Mouse (Mus musculus) midbrain, embryonic 15.5 days (tissue): ENCODE results near the gene Mtf1. TPM values are rescaled to one million over a fixed set of nuclear protein-coding genes. Genes with fewer than 3 reads are reported as not detected.
A peak's percentile ranks its signal among the peaks of the same experiment; 100 is the strongest.

Source experiments
- ATAC-seq: fragments of 200-750 bp; cut with Nextera tagmentation; replicated peaks from 2 replicates; pipeline ENCODE4 v1.8.0; 2017; ENCODE audit warnings: moderate TSS enrichment
- H3K27ac ChIP-seq: fragments of 300-500 bp; sonication (generic); 2 replicates; pipeline ENCODE4 v1.5.1; 2015; ENCODE audit warnings: mild to moderate bottlenecking, inconsistent platforms
- H3K27me3 ChIP-seq: fragments of 300-500 bp; sonication (generic); replicated peaks from 2 replicates; pipeline ENCODE4 v1.6.1; 2015; ENCODE audit warnings: inconsistent platforms
- H3K36me3 ChIP-seq: fragments of 300-500 bp; sonication (generic); replicated peaks from 2 replicates; pipeline ENCODE4 v1.6.1; 2015; ENCODE audit warnings: inconsistent platforms
- H3K4me1 ChIP-seq: fragments of 300-500 bp; sonication (generic); 2 replicates; pipeline ENCODE4 v1.6.1; 2015; ENCODE audit warnings: inconsistent platforms
- H3K4me2 ChIP-seq: fragments of 300-500 bp; sonication (generic); 2 replicates; pipeline ENCODE4 v1.6.1; 2015; ENCODE audit warnings: inconsistent platforms, mild to moderate bottlenecking, moderate library complexity
- H3K4me3 ChIP-seq: fragments of 300-500 bp; sonication (generic); 2 replicates; pipeline ENCODE4 v1.5.1; 2015; ENCODE audit warnings: mild to moderate bottlenecking, inconsistent platforms
- H3K9ac ChIP-seq: fragments of 300-500 bp; sonication (generic); 2 replicates; pipeline ENCODE4 v1.6.1; 2015; ENCODE audit warnings: mild to moderate bottlenecking, inconsistent platforms
- H3K9me3 ChIP-seq: fragments of 300-500 bp; sonication (generic); 2 replicates; pipeline ENCODE4 v1.6.1; 2016; ENCODE audit warnings: inconsistent platforms
- WGBS: fragments of 180-500 bp; shearing (Covaris S2); methylation state at CpG from one replicate; pipeline ENCODE4 v1.1.7; 2015; ENCODE audit warnings: mixed read lengths; 5-methylcytosine and 5-hydroxymethylcytosine counted together
- polyA plus RNA-seq: library from polyadenylated mRNA; unstranded; fragments of >200 nt; fragmentation: Nextera tagmentation; extraction: Ambion mirVana; gene quantifications from 2 replicates; pipeline ENCODE4 v1.2.1, GENCODE M21; 2015

The Mtf1 gene
- 13.7 and 16.0 TPM in 2 replicates for polyA plus RNA-seq

DNA sequence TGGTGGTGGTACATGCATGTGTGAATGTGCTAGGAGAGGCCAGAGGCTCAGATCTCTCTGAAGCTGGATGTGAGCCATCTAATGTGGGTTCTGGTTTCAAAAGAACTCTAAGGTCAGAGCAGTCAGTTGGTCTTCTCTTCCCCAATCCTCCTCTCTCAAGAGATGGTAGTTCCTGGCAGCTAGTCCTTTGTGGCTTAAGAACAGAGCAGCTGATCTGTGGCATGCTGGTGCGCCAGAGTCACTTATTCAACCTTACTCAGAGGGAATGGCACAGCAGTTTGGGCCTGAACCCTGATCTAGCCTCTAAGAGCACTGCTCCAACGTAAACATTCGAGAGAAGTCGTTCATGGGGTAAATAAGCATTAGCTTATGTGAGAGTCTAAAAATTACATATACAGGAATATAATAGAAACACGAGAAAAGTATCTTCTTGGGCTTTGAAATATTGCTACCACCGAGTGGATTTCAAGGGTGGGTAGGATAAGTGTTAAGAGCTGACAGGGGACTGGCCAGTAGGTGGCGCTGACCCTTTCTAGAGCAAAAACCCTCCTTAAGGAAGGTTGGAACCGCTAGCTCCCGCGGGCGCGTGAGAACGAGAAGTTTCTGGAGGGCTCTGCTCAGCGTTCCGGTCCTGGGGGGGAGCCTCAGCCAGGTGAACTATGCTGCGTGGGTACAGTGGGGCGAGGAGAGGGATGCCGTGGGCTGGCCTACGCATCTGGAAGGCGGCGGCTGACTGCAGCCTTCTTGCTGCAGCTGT lies at the start of gene Mtf1:
Gene Mtf1 (plus strand): TSS at position 553 of the 757 bp plus-strand sequence.
- Histone ChIP-seq H3K36me3 (peaks cover 21% of the 10 kb centered on the region), H3K4me3 (peak within 1 kb of the TSS; percentile 98), H3K4me2 (peak within 1 kb of the TSS; percentile 90), H3K27me3 (no peaks in the 10 kb centered on the region), H3K9me3 (no peaks in the 10 kb centered on the region), H3K4me1 (peaks cover 16% of the 10 kb centered on the region), H3K27ac (peak within 1 kb of the TSS; percentile 96), H3K9ac (peak within 1 kb of the TSS; percentile 95)
- peak; percentile 83 for ATAC-seq
- WGBS: 3% methylated on average over 21 of the region's 21 CpGs

GRCm38 (mm10) chr4:124752281-124753199 lies 49.4 kb upstream of the Mtf1 start:
- Histone ChIP-seq H3K9ac (peak overlapping the region; percentile 64), H3K4me3 (peak overlapping the region; percentile 78), H3K9me3 (no peaks in the 10 kb centered on the region), H3K4me1 (peaks cover 16% of the 10 kb centered on the region), H3K36me3 (0 out of 2 replicates have a peak, but pooled peaks cover 1% of the 10 kb centered on the region), H3K27me3 (no peaks in the 10 kb centered on the region), H3K27ac (no peak overlapping the region), H3K4me2 (peak overlapping the region; percentile 95)
- 17% methylated on average over 15 of the region's 15 CpGs for WGBS
- no peak for ATAC-seq

- H3K4me2 ChIP-seq: no peak overlapping the region
- WGBS: 65% methylated on average over 7 of the region's 7 CpGs
- no peaks in the 10 kb centered on the region for H3K27me3 ChIP-seq
- H3K27ac ChIP-seq: no peak overlapping the region
- H3K4me3 ChIP-seq: no peak overlapping the region
- peaks cover 16% of the 10 kb centered on the region for H3K4me1 ChIP-seq
- no peaks in the 10 kb centered on the region for H3K9me3 ChIP-seq
- H3K9ac ChIP-seq: no peak overlapping the region
- no peak for ATAC-seq
- H3K36me3 ChIP-seq: no peaks in the 10 kb centered on the region; the same call in 1 of the 2 replicates
Measured at GRCm38 (mm10) chr4:124755526-124755925, 46.4 kb upstream of the Mtf1 start.

- Histone ChIP-seq H3K9me3 (no peaks in the 10 kb centered on the region), H3K9ac (no peak overlapping the region), H3K4me3 (no peak overlapping the region), H3K36me3 (no peaks in the 10 kb centered on the region; the same call in 1 of the 2 replicates), H3K27ac (no peak overlapping the region), H3K4me1 (no peaks in the 10 kb centered on the region), H3K4me2 (no peak overlapping the region), H3K27me3 (no peaks in the 10 kb centered on the region)
- ATAC-seq: no peak
- 88% methylated on average over 7 of the region's 7 CpGs for WGBS
Measured at GRCm38 (mm10) chr4:124759305-124759811, 42.5 kb upstream of the Mtf1 start.

DNA sequence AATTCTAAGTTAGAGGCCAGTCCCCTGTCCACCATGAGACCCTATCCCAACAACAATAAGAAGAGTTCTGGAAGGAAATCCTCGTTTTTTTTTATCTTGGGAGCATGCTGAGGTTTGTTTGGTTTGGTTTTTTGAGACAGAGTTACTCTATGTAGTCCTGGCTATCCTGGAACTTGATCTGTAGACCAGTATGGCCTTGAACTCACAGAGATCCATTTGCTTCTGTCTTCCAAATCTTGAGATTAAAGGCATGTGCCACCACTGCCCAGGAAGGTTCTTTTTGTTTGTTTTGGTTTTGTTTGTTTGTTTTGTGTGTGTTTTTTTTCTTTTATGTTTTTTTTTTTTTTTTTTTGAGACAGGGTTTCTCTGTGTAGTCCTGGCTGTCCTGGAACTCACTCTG lies 40.7 kb upstream of the Mtf1 start:
- no peak overlapping the region for H3K4me3 ChIP-seq
- no peaks in the 10 kb centered on the region for H3K4me1 ChIP-seq
- H3K9ac ChIP-seq: no peak overlapping the region
- 67% methylated on average over 1 of the region's 1 CpGs for WGBS
- no peaks in the 10 kb centered on the region; the same call in 1 of the 2 replicates for H3K36me3 ChIP-seq
- H3K27me3 ChIP-seq: no peaks in the 10 kb centered on the region
- ATAC-seq: no peak
- no peak overlapping the region for H3K27ac ChIP-seq
- H3K9me3 ChIP-seq: no peaks in the 10 kb centered on the region
- no peak overlapping the region for H3K4me2 ChIP-seq

DNA sequence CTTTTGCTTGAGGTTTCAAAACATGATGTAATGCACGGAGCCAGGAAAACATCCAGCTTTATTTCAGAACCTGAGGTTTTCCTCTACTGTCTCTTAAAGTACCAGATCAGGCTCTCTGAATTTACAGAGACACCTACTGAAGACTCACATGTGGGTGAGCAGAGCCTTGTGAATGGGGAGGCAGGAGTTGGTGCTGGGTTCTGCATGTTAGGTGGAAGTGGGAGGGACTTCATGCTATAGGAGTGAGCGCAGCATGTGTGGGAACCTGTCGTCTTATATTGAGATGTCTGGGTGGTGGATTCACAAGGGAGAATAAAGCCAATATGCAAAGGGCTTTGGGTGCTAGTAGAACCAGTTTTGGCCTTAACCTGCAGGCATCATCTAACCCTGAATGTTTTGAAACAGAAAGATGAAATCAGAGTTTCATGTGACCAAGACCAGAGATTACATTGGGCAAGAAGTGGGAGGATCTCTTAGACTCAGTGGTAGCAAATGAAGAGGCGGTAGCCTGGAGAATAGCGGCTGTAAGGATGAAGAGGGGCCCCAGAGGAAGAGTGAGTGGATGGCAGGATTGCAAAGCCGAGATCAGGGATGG lies 38.9 kb upstream of the Mtf1 start:
- Histone ChIP-seq H3K36me3 (no peaks in the 10 kb centered on the region; the same call in 1 of the 2 replicates), H3K9ac (no peak overlapping the region), H3K4me3 (no peak overlapping the region), H3K27me3 (no peaks in the 10 kb centered on the region), H3K9me3 (no peaks in the 10 kb centered on the region), H3K27ac (no peak overlapping the region), H3K4me1 (no peaks in the 10 kb centered on the region), H3K4me2 (no peak overlapping the region)
- WGBS: 90% methylated on average over 6 of the region's 6 CpGs
- ATAC-seq: no peak

DNA sequence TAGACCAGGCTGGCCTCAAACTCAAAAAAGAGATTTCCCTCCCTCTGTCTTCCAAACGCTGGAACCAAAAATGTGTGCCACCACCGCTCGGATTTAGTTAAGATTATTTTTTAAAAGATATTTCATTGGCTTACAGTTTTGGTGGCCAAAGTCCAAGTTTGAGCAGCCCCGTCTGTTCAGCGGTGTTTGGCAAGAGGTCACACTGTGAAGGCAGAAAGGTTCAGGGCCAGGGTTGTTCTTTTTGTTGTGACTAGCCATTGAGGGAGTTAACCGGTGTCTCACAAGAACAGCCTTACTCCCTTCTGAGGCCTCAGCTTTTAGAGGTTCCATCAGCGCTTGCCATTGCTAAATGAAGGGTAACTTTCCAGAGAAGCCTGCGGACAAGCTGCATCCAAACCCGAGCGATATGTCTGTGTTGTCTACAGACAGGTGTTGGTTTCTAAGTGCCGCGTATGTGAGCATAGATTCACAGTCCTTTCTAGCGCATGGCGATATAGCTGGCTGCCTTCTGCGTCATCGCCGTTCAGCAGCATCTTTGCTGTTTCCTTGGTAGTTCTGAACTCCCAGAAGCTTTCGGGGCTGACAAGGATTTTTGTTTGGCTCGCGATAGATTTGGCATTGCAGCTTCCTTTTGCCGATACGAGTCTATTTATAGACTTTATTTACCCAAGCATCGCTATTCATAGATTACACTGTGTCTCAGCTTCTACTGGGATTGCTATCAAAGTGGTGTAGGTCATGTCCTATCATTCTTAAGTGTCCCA lies 35.9 kb upstream of the Mtf1 start:
- Histone ChIP-seq H3K27me3 (no peaks in the 10 kb centered on the region), H3K36me3 (no peaks in the 10 kb centered on the region), H3K9ac (no peak overlapping the region), H3K4me1 (no peaks in the 10 kb centered on the region), H3K27ac (no peak overlapping the region), H3K4me2 (no peak overlapping the region), H3K4me3 (no peak overlapping the region), H3K9me3 (no peaks in the 10 kb centered on the region)
- no peak for ATAC-seq
- WGBS: 90% methylated on average over 23 of the region's 23 CpGs

GRCm38 (mm10) chr4:124766566-124766940 lies 35.4 kb upstream of the Mtf1 start:
- Histone ChIP-seq H3K9ac (no peak overlapping the region), H3K27ac (no peak overlapping the region), H3K4me1 (no peaks in the 10 kb centered on the region), H3K36me3 (no peaks in the 10 kb centered on the region), H3K27me3 (no peaks in the 10 kb centered on the region), H3K4me2 (no peak overlapping the region), H3K9me3 (no peaks in the 10 kb centered on the region), H3K4me3 (no peak overlapping the region)
- ATAC-seq: no peak
- 93% methylated on average over 2 of the region's 2 CpGs for WGBS

- no peak for ATAC-seq
- Histone ChIP-seq H3K4me2 (no peak overlapping the region), H3K36me3 (no peaks in the 10 kb centered on the region), H3K27ac (no peak overlapping the region), H3K4me3 (no peak overlapping the region), H3K4me1 (no peaks in the 10 kb centered on the region), H3K27me3 (no peaks in the 10 kb centered on the region), H3K9me3 (no peaks in the 10 kb centered on the region), H3K9ac (no peak overlapping the region)
- 90% methylated on average over 13 of the region's 13 CpGs for WGBS
Measured at GRCm38 (mm10) chr4:124768963-124769591, 32.8 kb upstream of the Mtf1 start.

DNA sequence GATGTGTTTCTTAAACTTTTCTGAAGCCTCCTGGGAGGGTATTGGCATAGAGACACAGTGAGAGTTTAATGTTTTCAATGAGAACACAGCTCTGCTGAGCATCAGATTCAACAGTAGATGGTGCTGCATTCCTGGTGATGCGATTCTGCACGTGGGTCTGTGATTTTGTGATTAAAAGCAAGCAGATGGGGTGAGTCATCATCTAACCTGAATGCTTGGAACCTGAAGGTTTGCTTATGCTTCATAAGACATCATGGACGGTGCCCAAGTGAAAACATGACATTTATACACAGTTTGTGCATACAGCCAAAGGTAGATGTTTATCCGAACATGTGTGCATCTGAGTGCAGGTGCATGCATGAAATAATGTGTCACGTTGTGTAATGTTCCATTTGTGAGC lies 31.3 kb upstream of the Mtf1 start:
- Histone ChIP-seq H3K9me3 (no peaks in the 10 kb centered on the region), H3K4me2 (no peak overlapping the region), H3K36me3 (no peaks in the 10 kb centered on the region), H3K27me3 (no peaks in the 10 kb centered on the region), H3K4me1 (no peaks in the 10 kb centered on the region), H3K27ac (no peak overlapping the region), H3K4me3 (no peak overlapping the region), H3K9ac (no peak overlapping the region)
- 77% methylated on average over 5 of the region's 5 CpGs for WGBS
- ATAC-seq: no peak

DNA sequence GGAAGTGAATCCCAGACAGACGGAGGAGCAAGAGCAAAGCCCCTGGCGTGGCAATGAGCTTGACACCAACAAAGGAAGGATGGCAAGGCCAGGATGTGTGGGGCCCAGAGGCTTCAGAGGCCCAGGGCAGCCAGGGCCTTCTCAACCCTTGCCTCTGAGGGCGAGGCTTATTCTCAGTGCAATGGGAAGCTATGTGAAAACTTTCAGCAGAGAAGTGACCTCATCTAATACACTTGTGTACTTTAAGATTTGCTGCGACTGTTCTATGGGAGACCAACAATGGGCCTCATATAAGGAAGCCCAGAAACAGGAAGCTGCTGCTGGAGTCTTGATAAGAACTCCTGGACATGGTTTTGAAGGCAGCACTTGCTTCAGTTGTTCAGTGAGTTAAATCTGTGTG lies 29.8 kb upstream of the Mtf1 start:
- WGBS: 64% methylated on average over 4 of the region's 4 CpGs
- H3K4me3 ChIP-seq: no peak overlapping the region
- no peak overlapping the region for H3K9ac ChIP-seq
- H3K27me3 ChIP-seq: no peaks in the 10 kb centered on the region
- ATAC-seq: no peak
- no peak overlapping the region for H3K4me2 ChIP-seq
- H3K27ac ChIP-seq: no peak overlapping the region
- no peaks in the 10 kb centered on the region for H3K9me3 ChIP-seq
- H3K36me3 ChIP-seq: no peaks in the 10 kb centered on the region
- H3K4me1 ChIP-seq: no peaks in the 10 kb centered on the region
